Mouse (Mus musculus): ENCODE results near the gene Tnpo1. TPM values are rescaled to one million over a fixed set of nuclear protein-coding genes. Genes with fewer than 3 reads are reported as not detected.
A peak's percentile ranks its signal among the peaks of the same experiment; 100 is the strongest.

Tnpo1 gene
- 10 to 100 TPM; 87.6 to 90.6 TPM for total RNA-seq (2021)

- intact Hi-C loops (cut with DNase I), result loop anchor here (5.0 kb wide), 1 partner anchor 166 kb away; no protein-coding TSS in a partner anchor
- peak; percentile 94 to 96 for DNase-seq
Observed at GRCm38 (mm10) chr13:98926213-98926957, at the start of gene Tnpo1. Tnpo1 (minus strand) TSS chr13:98926384.

DNA sequence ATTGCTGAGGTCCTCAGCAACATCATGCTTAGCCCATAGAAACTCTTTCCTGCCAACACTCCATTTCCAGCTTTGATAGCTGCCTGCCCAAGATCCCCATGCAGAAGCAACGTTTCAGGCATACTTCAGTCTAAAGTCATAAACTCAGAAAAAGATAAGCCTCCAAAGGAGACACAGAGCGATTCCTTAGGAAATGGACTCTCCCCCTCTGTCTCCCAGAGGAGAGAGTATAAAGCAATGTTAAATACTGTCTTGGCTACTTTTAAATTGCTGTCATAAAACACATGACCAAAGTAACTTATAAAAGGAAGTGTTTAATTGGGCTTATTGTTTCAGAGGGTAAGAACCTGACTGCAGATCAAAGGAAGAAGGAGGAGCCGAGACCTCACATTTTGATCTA, 45.9 kb upstream of the Tnpo1 start:
- DNase-seq, result no peak
- intact Hi-C loops (cut with DNase I), result no loop called here

GRCm38 (mm10) chr13:98971641-98972040, 45.5 kb upstream of the Tnpo1 start:
- intact Hi-C loops (cut with DNase I), result no loop called here
- no peak for DNase-seq

GRCm38 (mm10) chr13:98968517-98968916, 42.3 kb upstream of the Tnpo1 start:
- intact Hi-C loops (cut with DNase I), result no loop called here
- no peak for DNase-seq

GRCm38 (mm10) chr13:98967942-98968341, 41.8 kb upstream of the Tnpo1 start:
- intact Hi-C loops (cut with DNase I), result no loop called here
- DNase-seq, result no peak

- intact Hi-C loops (cut with DNase I), result no loop called here
- peak; percentile 27 to 38 for DNase-seq
Observed at GRCm38 (mm10) chr13:98966583-98966982, 40.4 kb upstream of the Tnpo1 start.

GRCm38 (mm10) chr13:98963612-98964011, 37.4 kb upstream of the Tnpo1 start:
- DNase-seq, result no peak
- intact Hi-C loops (cut with DNase I), result no loop called here

DNA sequence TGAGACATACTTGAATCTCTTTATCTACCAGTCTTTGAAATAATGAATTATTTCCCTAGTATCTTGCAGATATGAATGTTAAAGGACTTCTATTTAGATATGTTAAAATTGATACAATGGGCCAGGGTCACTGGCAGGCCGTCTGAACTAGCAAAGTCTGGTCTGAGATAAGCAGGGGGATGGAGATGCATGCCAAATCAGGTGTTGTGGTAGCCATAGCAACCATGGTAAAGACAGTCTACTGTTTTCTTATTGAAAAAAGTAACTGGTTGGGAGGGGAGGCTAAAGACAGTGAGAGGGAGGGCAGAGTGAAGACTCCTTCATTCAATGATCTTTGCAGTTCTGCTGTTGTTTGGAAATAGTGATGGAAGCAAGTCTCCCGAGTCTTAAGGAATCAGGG, 32.0 kb upstream of the Tnpo1 start:
- intact Hi-C loops (cut with DNase I), result no loop called here
- no peak for DNase-seq

- intact Hi-C loops (cut with DNase I), result no loop called here
- DNase-seq, result no peak
Observed at GRCm38 (mm10) chr13:98956209-98956608, 30.0 kb upstream of the Tnpo1 start.

DNA sequence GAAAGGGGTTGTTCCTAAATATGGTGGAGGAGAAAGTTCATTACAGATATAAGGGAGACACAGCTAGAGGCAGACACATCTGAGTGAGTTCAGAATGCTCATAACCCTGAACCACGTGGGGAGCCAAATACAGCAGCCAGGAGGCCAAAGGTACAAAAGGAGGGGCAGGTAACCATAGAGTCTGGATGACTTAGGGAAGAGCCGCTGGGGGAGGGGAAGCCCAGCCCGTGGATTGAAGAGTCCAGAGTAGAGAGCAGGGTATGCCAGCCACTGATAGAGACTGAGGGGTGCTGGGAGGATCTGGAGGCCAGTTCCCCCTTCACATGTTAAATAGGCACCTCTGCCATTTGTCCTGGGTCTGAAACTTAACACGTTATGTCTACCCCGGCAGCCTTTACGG, 29.5 kb upstream of the Tnpo1 start:
- intact Hi-C loops (cut with DNase I), result no loop called here
- DNase-seq, result no peak

DNA sequence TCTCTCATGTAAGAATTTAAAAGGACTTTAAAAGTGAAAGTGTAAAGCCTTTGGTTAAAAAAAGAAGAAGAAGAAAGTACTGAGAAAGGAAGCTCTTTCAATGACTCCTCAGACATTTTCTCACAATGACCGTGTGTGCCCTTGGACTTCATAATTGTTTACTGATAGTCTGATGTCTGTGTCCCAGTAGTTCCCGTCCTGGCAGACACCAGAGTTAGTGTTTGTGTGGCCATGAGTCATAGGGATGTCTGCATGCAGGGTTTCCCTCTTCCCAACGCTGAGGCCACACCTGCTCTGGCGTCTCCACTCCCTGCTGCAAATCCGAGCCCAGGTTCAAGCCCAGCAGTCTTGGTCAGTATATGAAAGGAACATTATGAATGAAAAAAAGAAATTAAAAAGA, 29.0 kb upstream of the Tnpo1 start:
- intact Hi-C loops (cut with DNase I), result no loop called here
- DNase-seq, result peak; percentile 53 to 57

DNA sequence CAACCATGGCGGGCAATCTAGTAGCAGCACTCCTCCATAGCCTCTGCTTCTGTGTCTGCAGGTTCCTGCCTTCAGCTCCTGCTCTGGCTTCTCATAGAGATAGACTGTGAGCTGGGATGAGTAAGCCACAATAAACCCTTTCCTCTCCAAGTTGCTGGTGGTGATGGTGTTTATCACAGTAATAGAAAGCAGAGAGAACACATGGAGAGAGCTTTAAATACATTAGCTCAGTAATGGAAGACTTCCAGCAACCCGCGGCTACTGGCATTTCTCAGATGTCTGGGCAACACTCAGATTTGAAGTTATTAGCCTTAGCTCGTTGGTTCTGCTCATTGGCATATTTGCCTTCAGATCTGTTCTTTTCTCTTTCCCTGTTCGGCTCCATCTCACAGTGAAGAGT, 27.6 kb upstream of the Tnpo1 start:
- intact Hi-C loops (cut with DNase I), result no loop called here
- DNase-seq, result no peak

DNA sequence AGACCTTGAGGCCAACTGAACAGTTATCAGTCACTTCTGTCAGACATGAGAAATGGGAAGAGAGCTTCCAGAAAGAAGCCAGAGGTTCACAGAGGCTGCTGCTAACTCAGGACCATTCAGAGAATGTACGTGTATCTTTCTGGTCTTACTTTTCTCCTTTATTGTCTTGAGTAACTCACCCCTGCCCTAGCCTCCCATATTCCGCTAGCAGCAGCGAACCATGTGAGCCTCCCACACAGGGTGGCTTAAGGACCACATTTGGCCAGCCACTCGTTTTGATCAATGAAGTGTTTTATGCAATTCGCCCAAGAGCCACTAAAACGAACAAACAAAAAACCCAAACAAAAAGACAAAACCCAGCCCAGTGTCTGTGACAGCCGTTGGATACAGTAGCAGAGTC, 25.8 kb upstream of the Tnpo1 start:
- intact Hi-C loops (cut with DNase I), result no loop called here
- no peak for DNase-seq

DNA sequence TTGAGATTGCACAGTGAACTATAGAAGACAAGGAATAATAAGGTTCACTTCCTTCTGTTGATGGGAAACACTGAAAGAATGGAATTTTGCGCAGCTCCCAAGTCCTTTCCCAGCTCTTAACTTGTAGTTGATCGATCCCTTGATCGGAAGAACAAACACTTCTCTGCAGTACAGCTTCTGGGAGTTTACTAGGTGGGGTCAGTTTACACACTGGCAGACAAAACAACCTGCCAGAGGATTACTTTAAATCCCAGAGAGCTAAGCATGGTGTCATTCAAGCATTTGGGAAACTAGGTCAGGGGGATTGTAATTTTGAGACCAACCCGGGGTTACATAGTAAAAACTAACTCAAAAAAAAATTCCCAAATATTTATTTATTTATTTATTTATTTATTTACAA, 22.0 kb upstream of the Tnpo1 start:
- intact Hi-C loops (cut with DNase I), result no loop called here
- no peak for DNase-seq

- DNase-seq, result no peak
- intact Hi-C loops (cut with DNase I), result no loop called here
Observed at GRCm38 (mm10) chr13:98946434-98946833, 20.2 kb upstream of the Tnpo1 start.

GRCm38 (mm10) chr13:98945908-98946307, 19.7 kb upstream of the Tnpo1 start:
- DNase-seq, result no peak
- intact Hi-C loops (cut with DNase I), result no loop called here

DNA sequence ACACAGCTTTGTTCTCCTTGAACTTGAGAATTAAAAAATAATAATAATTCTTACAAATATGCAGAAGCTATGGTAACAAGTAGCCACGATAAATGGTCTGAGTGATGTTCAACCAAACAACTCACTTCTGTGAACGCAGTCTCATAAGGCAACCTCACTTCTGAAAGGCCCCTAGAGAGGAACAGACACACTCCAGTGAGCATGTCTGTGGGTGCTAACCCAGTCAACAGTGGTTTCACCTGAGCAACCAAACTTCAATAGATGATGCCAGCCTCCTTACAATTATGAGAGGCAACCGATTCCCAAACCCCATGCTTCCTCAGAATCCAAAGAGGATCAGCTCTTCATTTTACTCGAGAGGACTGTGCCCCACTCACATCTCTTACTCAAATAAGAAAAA, 19.2 kb upstream of the Tnpo1 start:
- intact Hi-C loops (cut with DNase I), result no loop called here
- no peak for DNase-seq

GRCm38 (mm10) chr13:98944620-98945081, 18.5 kb upstream of the Tnpo1 start:
- peak in 1 of 2 experiments; percentile 30 for DNase-seq
- intact Hi-C loops (cut with DNase I), result no loop called here

DNA sequence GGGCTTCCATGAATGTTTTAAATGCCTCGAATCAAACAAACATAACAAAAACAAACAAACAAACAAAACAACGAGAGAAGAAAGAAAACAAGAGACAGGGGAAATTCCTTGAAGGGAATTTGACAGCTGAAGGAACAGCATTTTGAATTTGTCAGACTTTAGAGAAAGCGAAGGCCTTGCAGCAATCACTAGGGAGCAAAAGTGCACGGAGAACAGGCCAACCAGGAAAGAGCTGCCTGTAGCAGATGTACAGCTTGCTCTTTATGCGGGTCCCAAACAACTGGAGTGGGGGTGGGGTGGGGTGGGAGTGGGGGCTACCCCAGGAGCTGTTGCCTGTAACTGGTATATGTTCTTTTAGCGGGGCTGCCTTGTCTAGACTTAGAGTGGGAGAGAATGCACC, 16.2 kb upstream of the Tnpo1 start:
- DNase-seq, result no peak
- intact Hi-C loops (cut with DNase I), result no loop called here

DNA sequence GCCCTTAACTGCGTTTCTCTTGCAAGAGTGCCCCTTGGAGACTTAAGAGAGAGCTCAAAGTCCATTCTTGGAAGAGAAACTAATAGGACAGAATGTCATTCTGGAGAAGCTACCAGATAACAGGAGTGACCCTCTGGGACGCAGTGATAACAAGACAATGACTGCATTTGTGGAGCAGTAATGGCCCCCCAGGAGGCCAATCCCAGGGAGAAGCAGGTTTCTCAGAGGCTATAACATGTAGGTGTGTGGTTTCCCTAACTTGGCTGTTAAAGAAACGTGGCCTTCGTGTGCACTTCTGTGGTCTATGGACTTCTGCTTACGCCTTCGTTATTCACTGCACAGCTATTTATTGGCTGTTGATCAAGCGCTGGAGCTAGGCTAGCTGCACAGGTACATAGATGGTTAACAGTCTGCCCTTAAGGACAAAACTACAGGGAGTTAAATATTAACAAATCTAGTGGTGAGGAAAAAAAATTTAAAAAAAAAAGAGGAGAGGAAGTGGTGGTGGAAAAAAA, 15.7 kb upstream of the Tnpo1 start:
- no peak for DNase-seq
- intact Hi-C loops (cut with DNase I), result no loop called here

DNA sequence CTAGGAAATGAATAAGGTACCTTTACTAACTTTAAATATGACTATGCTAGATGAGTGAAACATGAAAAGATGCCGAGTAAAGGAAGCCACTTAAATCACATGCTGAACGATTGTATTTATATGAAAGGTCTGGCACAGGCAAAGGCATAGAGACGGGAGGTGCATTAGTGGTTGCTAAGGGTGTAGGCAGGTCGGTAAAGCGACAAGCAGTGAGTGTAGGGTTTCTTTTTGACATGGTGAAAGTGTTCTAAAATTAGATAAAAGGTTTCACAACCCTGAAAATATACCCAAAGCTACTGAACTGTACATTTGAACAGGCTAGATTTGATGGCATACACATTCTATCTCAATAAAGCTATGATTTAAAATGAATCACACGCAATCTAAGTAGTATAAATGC, 10.9 kb upstream of the Tnpo1 start:
- DNase-seq, result no peak
- intact Hi-C loops (cut with DNase I), result no loop called here

- intact Hi-C loops (cut with DNase I), result loop anchor here (5.0 kb wide), 1 partner anchor 163 kb away; no protein-coding TSS in a partner anchor
Observed at GRCm38 (mm10) chr13:98928908-98929307, 2.7 kb upstream of the Tnpo1 start.

GRCm38 (mm10) chr13:98926958-98927242, 716 bp upstream of the Tnpo1 start:
- intact Hi-C loops (cut with DNase I), result loop anchor here (5.0 kb wide), 1 partner anchor 165 kb away; no protein-coding TSS in a partner anchor

More at GRCm38 (mm10) chr13:98928908-98929307, 2.7 kb upstream of the Tnpo1 start:
- no peak for DNase-seq

More at GRCm38 (mm10) chr13:98926958-98927242, 716 bp upstream of the Tnpo1 start:
- DNase-seq, result no peak
